Mouse (Mus musculus) midbrain, embryonic 13.5 days (tissue): ENCODE data around the gene Rfx3. TPM values are rescaled to one million over a fixed set of nuclear protein-coding genes. Genes with fewer than 3 reads are reported as not detected.

Experiments used
- ATAC-seq: fragments of 200-750 bp; cut with Nextera tagmentation; 2 replicates; pipeline ENCODE4 v1.8.0; 2017; ENCODE audit warnings: mild to moderate bottlenecking, moderate TSS enrichment, moderate library complexity
- H3K27ac ChIP-seq: fragments of 300-500 bp; sonication (generic); 2 replicates; pipeline ENCODE4 v1.5.1; 2015; ENCODE audit warnings: inconsistent platforms, mild to moderate bottlenecking, moderate library complexity
- H3K27me3 ChIP-seq: fragments of 300-500 bp; sonication (generic); 2 replicates; pipeline ENCODE4 v1.6.1; 2015; ENCODE audit warnings: mild to moderate bottlenecking, inconsistent platforms
- H3K36me3 ChIP-seq: fragments of 300-500 bp; sonication (generic); 2 replicates; pipeline ENCODE4 v1.6.1; 2015; ENCODE audit warnings: mild to moderate bottlenecking, inconsistent platforms
- H3K4me1 ChIP-seq: fragments of 300-500 bp; sonication (generic); replicated peaks from 2 replicates; pipeline ENCODE4 v1.6.1; 2015; ENCODE audit warnings: inconsistent platforms
- H3K4me2 ChIP-seq: fragments of 300-500 bp; sonication (generic); replicated peaks from 2 replicates; pipeline ENCODE4 v1.6.1; 2015; ENCODE audit warnings: moderate library complexity, mild to moderate bottlenecking, inconsistent platforms
- H3K4me3 ChIP-seq: fragments of 300-500 bp; sonication (generic); replicated peaks from 2 replicates; pipeline ENCODE4 v1.5.1; 2015; ENCODE audit warnings: mild to moderate bottlenecking, inconsistent platforms
- H3K9ac ChIP-seq: fragments of 300-500 bp; sonication (generic); replicated peaks from 2 replicates; pipeline ENCODE4 v1.6.1; 2015; ENCODE audit warnings: mild to moderate bottlenecking, inconsistent platforms
- H3K9me3 ChIP-seq: fragments of 300-500 bp; sonication (generic); 2 replicates; pipeline ENCODE4 v1.6.1; 2016; ENCODE audit warnings: mild to moderate bottlenecking, inconsistent platforms
- WGBS: fragments of 180-500 bp; shearing (Covaris S2); methylation state at CpG from one replicate; pipeline ENCODE4 v1.1.7; 2015; 5-methylcytosine and 5-hydroxymethylcytosine counted together
- polyA plus RNA-seq: library from polyadenylated mRNA; unstranded; fragments of >200 nt; fragmentation: Nextera tagmentation; extraction: Ambion mirVana; gene quantifications from 2 replicates; pipeline ENCODE4 v1.2.1, GENCODE M21; 2015

The Rfx3 gene
- polyA plus RNA-seq, 1 experiment from 2014 or later, result 36.1 TPM

DNA sequence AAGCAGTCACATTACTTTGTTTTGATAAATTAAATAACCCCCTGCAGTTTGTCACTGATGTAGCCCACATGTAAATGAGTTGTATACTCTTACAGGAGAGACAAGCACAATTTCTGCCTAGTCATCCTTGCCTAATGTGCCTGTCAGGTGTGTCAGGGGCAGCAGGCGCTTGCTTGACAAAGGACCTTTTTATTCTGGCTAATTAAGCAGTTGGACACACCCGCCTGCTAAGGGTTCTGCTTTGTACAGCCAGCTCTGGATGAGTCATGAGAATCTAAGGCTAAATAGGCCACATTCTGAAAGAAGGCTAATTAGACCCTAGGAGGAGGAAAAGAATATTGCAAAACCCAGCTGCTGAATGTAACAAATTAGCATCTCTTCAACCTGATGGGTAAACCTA, 106.3 kb downstream of the Rfx3 start:
- no peaks in the 10 kb centered on the region for H3K9me3 ChIP-seq
- H3K9ac ChIP-seq, result no peak overlapping the region; the same call in 1 of the 2 replicates
- H3K4me3 ChIP-seq, result no peak overlapping the region
- no peaks in the 10 kb centered on the region for H3K27me3 ChIP-seq
- H3K36me3 ChIP-seq, result peaks cover 6% of the 10 kb centered on the region; the same call in 1 of the 2 replicates
- ATAC-seq, result peak; percentile 87
- H3K27ac ChIP-seq, result peak overlapping the region; percentile 58; the same call in 1 of the 2 replicates
- WGBS, result 10% methylated on average over 2 of the region's 2 CpGs
- H3K4me2 ChIP-seq, result no peak overlapping the region
- H3K4me1 ChIP-seq, result peaks cover 15% of the 10 kb centered on the region

DNA sequence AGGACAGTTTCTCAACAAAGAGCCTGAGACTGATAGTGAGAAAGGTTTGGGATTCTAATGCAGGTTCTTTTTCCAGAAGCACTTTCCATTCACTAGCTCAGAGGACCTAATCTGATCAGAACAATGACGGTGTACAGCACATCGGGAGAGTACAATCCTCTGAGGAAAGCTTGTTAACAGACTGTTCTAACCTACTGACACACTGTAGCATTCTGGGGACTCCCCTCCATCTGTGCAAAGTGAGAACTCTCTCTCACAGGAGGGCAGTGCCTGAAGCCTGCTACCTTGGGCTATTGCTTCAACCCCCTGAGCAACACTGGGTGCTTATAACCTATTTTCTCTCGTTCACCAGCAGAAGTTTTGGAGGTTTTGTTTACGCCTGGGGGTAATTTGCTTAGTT, 106.8 kb downstream of the Rfx3 start:
- Histone ChIP-seq H3K4me2 (no peak overlapping the region), H3K36me3 (peaks cover 6% of the 10 kb centered on the region; the same call in 1 of the 2 replicates), H3K9me3 (no peaks in the 10 kb centered on the region), H3K4me3 (no peak overlapping the region), H3K27me3 (no peaks in the 10 kb centered on the region), H3K4me1 (peaks cover 15% of the 10 kb centered on the region), H3K27ac (peak overlapping the region; percentile 58; the same call in 1 of the 2 replicates), H3K9ac (no peak overlapping the region)
- 37% methylated on average over 4 of the region's 4 CpGs for whole genome bisulfite sequencing
- peak; percentile 70 for ATAC-seq

DNA sequence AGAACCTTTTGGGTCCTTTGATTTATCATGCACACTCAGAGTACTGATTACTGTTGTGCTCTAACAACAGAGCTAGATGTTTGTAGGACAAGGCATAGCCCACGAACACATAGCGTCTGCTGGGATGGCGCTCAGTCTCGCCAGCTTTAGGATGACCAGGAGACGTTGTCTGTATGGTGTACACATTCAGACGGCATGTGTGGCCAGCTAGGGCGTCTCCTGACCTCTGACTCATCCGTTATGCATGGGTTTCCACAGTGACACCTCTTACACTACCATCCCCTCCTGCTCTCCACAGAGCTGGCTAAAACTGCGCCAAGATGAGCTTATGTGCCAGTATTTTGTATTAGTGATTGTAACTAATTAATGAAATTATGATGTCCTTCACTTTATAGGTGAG, 108.4 kb downstream of the Rfx3 start:
- H3K9ac ChIP-seq, result no peak overlapping the region
- H3K9me3 ChIP-seq, result no peaks in the 10 kb centered on the region
- ATAC-seq, result no peak
- WGBS, result 77% methylated on average over 9 of the region's 9 CpGs
- peaks cover 6% of the 10 kb centered on the region; the same call in 1 of the 2 replicates for H3K36me3 ChIP-seq
- no peak overlapping the region for H3K27ac ChIP-seq
- H3K4me2 ChIP-seq, result no peak overlapping the region
- H3K4me3 ChIP-seq, result no peak overlapping the region
- H3K27me3 ChIP-seq, result no peaks in the 10 kb centered on the region
- peaks cover 15% of the 10 kb centered on the region for H3K4me1 ChIP-seq

DNA sequence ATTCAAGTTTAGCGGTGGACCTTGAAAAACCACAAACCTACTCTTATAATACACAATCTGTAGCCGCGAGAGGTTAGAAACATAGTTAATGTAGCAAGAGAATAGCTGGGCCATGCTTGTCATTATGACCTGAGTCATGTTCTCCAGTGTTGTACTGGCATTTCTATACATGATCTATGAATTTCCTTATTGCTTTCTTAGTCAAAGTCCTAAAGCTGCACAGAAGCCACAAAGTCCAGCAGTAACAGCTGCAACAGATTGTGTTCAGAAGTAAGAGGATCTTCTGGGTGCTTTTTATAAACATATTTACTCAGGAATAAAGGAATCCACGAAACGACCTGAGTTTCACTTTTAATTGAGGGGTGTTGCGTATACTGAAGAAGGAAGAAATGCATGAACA, 109.3 kb downstream of the Rfx3 start:
- no peak overlapping the region for H3K4me3 ChIP-seq
- no peaks in the 10 kb centered on the region for H3K9me3 ChIP-seq
- no peak overlapping the region for H3K9ac ChIP-seq
- peaks cover 6% of the 10 kb centered on the region; the same call in 1 of the 2 replicates for H3K36me3 ChIP-seq
- no peak overlapping the region for H3K4me2 ChIP-seq
- ATAC-seq, result no peak
- 72% methylated on average over 6 of the region's 6 CpGs for WGBS
- peaks cover 15% of the 10 kb centered on the region for H3K4me1 ChIP-seq
- no peak overlapping the region for H3K27ac ChIP-seq
- no peaks in the 10 kb centered on the region for H3K27me3 ChIP-seq

DNA sequence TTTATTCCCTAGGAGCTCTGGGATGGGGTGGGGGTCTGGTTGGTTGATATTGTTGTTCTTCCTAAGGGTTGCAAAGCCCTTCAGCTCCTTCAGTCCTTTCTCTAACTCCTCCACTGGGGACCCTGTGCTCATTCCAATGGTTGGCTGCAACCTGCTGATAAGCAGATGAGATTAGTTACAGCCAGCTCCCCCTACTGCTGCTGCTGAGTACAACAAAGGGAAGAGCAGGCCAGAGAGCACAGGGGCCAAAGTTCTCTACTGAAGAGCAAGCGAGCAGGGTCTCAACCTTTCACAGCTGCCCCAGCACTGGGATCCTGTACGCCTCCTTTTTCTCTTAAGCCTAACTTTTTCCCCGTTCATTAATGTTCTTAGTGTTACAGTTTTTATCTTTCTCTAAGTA, 126.4 kb downstream of the Rfx3 start:
- 67% methylated on average over 3 of the region's 3 CpGs for whole genome bisulfite sequencing
- no peaks in the 10 kb centered on the region for H3K9me3 ChIP-seq
- ATAC-seq, result no peak
- no peaks in the 10 kb centered on the region; the same call in 1 of the 2 replicates for H3K4me1 ChIP-seq
- no peaks in the 10 kb centered on the region for H3K27me3 ChIP-seq
- 0 out of 2 replicates have a peak, but pooled peaks cover 2% of the 10 kb centered on the region for H3K36me3 ChIP-seq
- H3K27ac ChIP-seq, result no peak overlapping the region
- H3K4me2 ChIP-seq, result no peak overlapping the region
- H3K9ac ChIP-seq, result no peak overlapping the region
- no peak overlapping the region for H3K4me3 ChIP-seq

DNA sequence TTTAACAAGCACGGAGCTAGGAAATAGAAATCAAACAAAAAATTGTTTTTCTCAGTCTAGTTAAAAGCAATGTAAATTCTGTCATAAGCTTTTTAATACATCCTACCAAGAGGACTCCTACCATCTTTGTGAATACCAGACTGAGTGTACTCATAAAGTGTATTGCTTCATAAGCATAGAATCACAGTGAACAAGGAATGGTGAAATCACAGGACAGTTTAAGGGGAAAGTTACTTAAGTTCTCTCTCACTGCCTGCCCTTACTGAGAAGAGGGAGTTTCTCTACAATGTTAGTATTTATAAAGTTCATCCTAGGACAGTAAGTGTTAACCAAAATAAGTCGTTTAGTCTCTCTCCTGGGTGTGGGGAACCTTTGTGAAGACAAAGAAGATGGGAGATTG, 133.5 kb downstream of the Rfx3 start:
- Histone ChIP-seq H3K27ac (no peak overlapping the region), H3K4me3 (no peak overlapping the region), H3K9ac (no peak overlapping the region), H3K4me2 (no peak overlapping the region), H3K36me3 (no peaks in the 10 kb centered on the region), H3K4me1 (no peaks in the 10 kb centered on the region; the same call in 1 of the 2 replicates), H3K27me3 (no peaks in the 10 kb centered on the region), H3K9me3 (no peaks in the 10 kb centered on the region)
- 89% methylated on average over 2 of the region's 2 CpGs for WGBS
- ATAC-seq, result no peak

DNA sequence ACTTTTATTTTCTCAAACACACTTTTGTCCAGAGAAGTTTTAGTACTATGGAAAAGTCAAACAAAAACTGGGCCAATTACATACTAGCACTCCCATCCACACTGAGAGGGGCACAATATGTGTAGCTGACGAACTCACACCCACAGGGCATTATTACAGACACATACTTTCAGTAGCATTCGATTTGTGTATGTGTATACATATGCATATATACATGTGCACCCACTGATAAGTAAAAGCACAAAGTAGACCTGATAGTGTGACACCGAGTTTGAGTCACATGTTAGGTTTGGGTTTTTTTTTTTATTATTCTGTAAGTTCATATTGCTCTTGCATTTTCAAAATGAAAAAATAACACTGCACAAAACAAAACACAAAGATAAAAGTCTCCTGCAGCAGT, 140.2 kb downstream of the Rfx3 start:
- no peaks in the 10 kb centered on the region for H3K9me3 ChIP-seq
- WGBS, result 88% methylated on average over 3 of the region's 3 CpGs
- H3K4me1 ChIP-seq, result no peaks in the 10 kb centered on the region
- peaks cover 3% of the 10 kb centered on the region; the same call in 1 of the 2 replicates for H3K36me3 ChIP-seq
- no peak overlapping the region for H3K27ac ChIP-seq
- ATAC-seq, result no peak
- no peak overlapping the region for H3K9ac ChIP-seq
- H3K4me3 ChIP-seq, result no peak overlapping the region
- H3K4me2 ChIP-seq, result no peak overlapping the region
- no peaks in the 10 kb centered on the region for H3K27me3 ChIP-seq

DNA sequence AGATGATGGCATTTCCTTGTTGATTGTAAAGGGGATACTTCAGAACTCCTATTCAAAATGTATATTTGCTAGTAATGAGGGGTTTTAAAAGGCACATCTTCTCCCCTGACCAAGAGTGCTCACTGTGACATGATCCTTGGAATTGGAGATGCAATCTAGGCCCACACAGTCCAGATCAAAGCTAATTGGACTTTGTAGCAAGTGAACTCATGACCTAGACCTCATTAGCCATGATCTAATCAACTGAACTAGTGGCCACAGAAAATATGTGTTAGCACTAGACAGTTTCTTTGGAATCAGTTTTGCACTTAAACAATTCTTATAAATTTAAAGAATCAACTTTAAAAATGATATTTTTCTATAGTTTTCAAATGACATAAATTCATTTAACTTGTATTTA, 151.3 kb downstream of the Rfx3 start:
- H3K36me3 ChIP-seq, result no peaks in the 10 kb centered on the region
- no peaks in the 10 kb centered on the region for H3K4me1 ChIP-seq
- ATAC-seq, result no peak

DNA sequence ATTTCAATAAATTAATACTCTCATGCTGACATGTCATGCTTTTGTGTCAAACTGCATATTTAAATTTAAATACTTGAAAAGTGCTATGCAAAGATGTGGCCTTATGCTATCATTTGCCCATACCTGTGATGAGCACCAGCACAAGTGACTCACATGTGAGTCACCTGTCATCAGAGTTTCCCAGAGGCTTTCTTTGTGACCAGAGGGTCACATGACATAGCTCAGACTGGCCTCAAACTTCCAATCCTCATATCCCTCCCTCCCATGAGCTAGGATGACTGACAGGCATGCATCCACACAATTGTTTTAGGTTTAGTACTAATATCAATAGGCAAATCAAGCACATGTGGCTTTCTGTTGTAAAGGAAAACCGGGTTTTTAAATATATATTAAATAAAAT, 162.0 kb downstream of the Rfx3 start:
- Histone ChIP-seq H3K4me2 (no peak overlapping the region), H3K9ac (no peak overlapping the region), H3K27me3 (no peaks in the 10 kb centered on the region), H3K4me1 (0 out of 2 replicates have a peak, but pooled peaks cover 3% of the 10 kb centered on the region), H3K27ac (no peak overlapping the region), H3K36me3 (peaks cover 6% of the 10 kb centered on the region; the same call in 1 of the 2 replicates), H3K4me3 (no peak overlapping the region), H3K9me3 (no peaks in the 10 kb centered on the region)
- WGBS, result 97% methylated on average over 1 of the region's 1 CpGs
- ATAC-seq, result no peak

More for the DNA sequence above, 151.3 kb downstream of the Rfx3 start:
- H3K4me2 ChIP-seq, result no peak overlapping the region
- H3K9ac ChIP-seq, result no peak overlapping the region
- H3K4me3 ChIP-seq, result no peak overlapping the region
- H3K27me3 ChIP-seq, result no peaks in the 10 kb centered on the region
- no peak overlapping the region for H3K27ac ChIP-seq
- no peaks in the 10 kb centered on the region for H3K9me3 ChIP-seq

DNA sequence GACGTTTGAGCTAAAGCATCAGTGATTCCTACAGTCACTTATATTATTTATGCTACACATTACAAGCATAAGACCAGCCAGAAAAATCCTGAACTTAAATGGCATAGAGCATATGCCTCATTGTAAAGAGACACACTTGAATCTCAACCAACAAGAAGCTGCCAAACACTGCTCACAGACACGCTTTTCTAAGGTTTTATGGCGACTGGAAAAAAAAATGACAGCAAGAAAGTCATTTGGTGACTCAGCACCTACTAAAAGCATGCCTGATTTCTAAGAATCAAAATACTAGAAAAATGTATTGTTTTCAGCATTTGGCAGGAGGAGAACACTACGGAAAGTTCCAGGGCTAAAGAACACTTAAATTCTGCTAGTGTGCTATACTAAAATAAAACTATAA, 163.9 kb downstream of the Rfx3 start:
- Histone ChIP-seq H3K4me2 (no peak overlapping the region), H3K27me3 (no peaks in the 10 kb centered on the region), H3K4me1 (0 out of 2 replicates have a peak, but pooled peaks cover 3% of the 10 kb centered on the region), H3K9ac (no peak overlapping the region), H3K9me3 (no peaks in the 10 kb centered on the region), H3K4me3 (no peak overlapping the region), H3K27ac (no peak overlapping the region), H3K36me3 (peaks cover 6% of the 10 kb centered on the region; the same call in 1 of the 2 replicates)
- WGBS, result 92% methylated on average over 4 of the region's 4 CpGs
- ATAC-seq, result no peak

DNA sequence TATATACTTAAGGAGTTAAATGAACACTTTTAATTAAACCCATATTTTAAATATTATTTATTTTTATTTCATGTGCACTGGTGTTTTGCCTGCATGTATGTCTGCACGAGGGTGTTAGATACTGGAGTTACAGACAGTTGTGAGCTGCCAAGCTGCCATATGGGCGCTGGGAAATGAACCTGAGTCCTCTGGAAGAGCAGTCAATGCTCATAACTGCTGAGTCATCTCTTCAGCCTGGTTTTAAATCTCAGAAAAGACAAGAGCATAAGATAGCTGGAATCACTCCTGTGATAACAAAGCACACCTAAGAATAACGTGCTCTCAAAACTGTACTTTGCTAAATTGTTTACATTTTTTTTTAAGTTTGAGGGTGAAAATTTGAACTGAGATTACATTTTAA, 172.3 kb downstream of the Rfx3 start:
- no peak overlapping the region for H3K27ac ChIP-seq
- H3K4me2 ChIP-seq, result no peak overlapping the region
- H3K9ac ChIP-seq, result no peak overlapping the region
- no peak for ATAC-seq
- H3K4me3 ChIP-seq, result no peak overlapping the region
- 80% methylated on average over 3 of the region's 3 CpGs for WGBS
- H3K9me3 ChIP-seq, result no peaks in the 10 kb centered on the region
- H3K27me3 ChIP-seq, result no peaks in the 10 kb centered on the region
- H3K36me3 ChIP-seq, result no peaks in the 10 kb centered on the region
- peaks cover 4% of the 10 kb centered on the region; the same call in 1 of the 2 replicates for H3K4me1 ChIP-seq

DNA sequence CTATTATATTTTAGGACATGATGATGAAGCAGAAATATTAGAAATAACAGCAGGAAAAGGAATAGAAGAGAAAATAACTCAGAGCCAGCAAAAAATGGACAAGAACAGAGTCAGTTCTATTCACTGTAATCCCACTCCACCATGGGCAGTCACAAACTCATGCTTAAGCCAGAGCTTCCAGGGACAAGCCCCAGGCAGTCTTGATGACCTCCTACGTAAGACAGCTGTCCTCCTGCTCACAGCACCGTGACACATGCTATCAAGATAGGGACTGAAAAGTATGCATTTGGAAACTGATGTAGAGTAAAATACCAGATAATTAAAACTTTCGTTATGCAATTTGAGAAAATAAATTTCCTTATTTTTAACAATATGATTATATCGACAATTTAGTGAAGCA, 172.9 kb downstream of the Rfx3 start:
- H3K9me3 ChIP-seq, result no peaks in the 10 kb centered on the region
- H3K27me3 ChIP-seq, result no peaks in the 10 kb centered on the region
- H3K4me2 ChIP-seq, result no peak overlapping the region
- no peak overlapping the region for H3K4me3 ChIP-seq
- no peaks in the 10 kb centered on the region for H3K36me3 ChIP-seq
- H3K27ac ChIP-seq, result no peak overlapping the region
- WGBS, result 75% methylated on average over 4 of the region's 4 CpGs
- H3K9ac ChIP-seq, result no peak overlapping the region
- ATAC-seq, result no peak
- H3K4me1 ChIP-seq, result peaks cover 7% of the 10 kb centered on the region; the same call in 1 of the 2 replicates

DNA sequence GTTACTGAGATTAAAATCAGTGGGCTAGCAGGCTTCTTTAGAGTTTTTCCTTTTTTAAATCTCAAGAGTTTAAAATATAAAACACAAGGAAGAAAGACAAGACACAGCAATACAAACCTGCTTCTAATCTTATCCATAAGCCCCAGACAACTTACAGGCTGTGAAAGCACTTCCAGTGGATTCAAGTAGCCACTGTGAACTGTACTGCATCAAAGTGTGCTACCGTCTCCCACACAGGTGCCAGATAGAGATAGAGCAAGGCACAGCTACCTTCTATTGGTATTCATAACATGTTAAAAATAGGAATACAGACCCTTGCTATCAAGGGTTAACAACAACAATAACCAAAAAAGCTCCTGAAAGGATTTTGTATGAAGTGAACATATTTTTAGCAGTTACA, 178.5 kb downstream of the Rfx3 start:
- H3K9me3 ChIP-seq, result no peaks in the 10 kb centered on the region
- no peak overlapping the region for H3K4me2 ChIP-seq
- H3K9ac ChIP-seq, result no peak overlapping the region
- no peaks in the 10 kb centered on the region for H3K27me3 ChIP-seq
- no peak overlapping the region for H3K4me3 ChIP-seq
- H3K27ac ChIP-seq, result no peak overlapping the region
- 74% methylated on average over 1 of the region's 1 CpGs for WGBS
- 0 out of 2 replicates have a peak, but pooled peaks cover 3% of the 10 kb centered on the region for H3K4me1 ChIP-seq
- no peak for ATAC-seq
- H3K36me3 ChIP-seq, result peaks cover 9% of the 10 kb centered on the region; the same call in 1 of the 2 replicates
